Mouse (Mus musculus): ENCODE data around the gene Optc.

Gene Optc

GRCm38 (mm10) chr1:133871241-133871640 is 36.6 kb downstream of the Optc start:
- POLR2A ChIA-PET, result no interaction called here
- CTCF ChIA-PET, result no interaction called here

- ChIA-PET CTCF (interaction anchor here in 2 of 4 experiments (0.6 to 0.7 kb wide), 3 partner anchors 92 to 488 kb away, joined by 3 to 6 read pairs (median 3); no protein-coding TSS in a partner anchor), POLR2A (interaction anchor here in 3 of 4 experiments (0.6 to 1.1 kb wide), 7 partner anchors 9 to 159 kb away, joined by 3 to 4 read pairs (median 3); no protein-coding TSS in a partner anchor)
These were observed 38.6 kb downstream of the Optc start for GRCm38 (mm10) chr1:133869221-133869620.

GRCm38 (mm10) chr1:133863257-133863997 is 44.4 kb downstream of the Optc start:
- POLR2A ChIA-PET, result interaction anchor here in 3 of 4 experiments (0.6 to 2.3 kb wide), 14 partner anchors 8 to 215 kb away, joined by 3 to 6 read pairs (median 4); partner anchors contain the start of gene Btg2 (in 1 of the 3)
- CTCF ChIA-PET, result interaction anchor here in 3 of 4 experiments (0.6 to 1.6 kb wide), 3 partner anchors 33 to 259 kb away, joined by 3 to 7 read pairs (median 5); no protein-coding TSS in a partner anchor

GRCm38 (mm10) chr1:133861028-133861427 is 46.8 kb downstream of the Optc start:
- POLR2A ChIA-PET, result interaction anchor here in 2 of 4 experiments (0.6 to 11.1 kb wide), 8 partner anchors 8 to 194 kb away, joined by 3 to 189 read pairs (median 3); no protein-coding TSS in a partner anchor
- CTCF ChIA-PET, result interaction anchor here in 1 of 4 experiments (0.5 to 1.4 kb wide), 3 partner anchors 35 to 1975 kb away, joined by 8 to 10 read pairs (median 8); no protein-coding TSS in a partner anchor

GRCm38 (mm10) chr1:133859821-133860711 is 47.7 kb downstream of the Optc start:
- CTCF ChIA-PET, result interaction anchor here in 2 of 4 experiments (0.6 to 1.1 kb wide), 5 partner anchors 27 to 659 kb away, joined by 3 to 8 read pairs (median 4); no protein-coding TSS in a partner anchor
- POLR2A ChIA-PET, result interaction anchor here (0.6 to 11.1 kb wide), 40 partner anchors 7 to 606 kb away, joined by 3 to 189 read pairs (median 3); partner anchors contain the start of genes Atp2b4 (in 1 of the 4) and Btg2 (in 1 of the 4)

- ChIA-PET POLR2A (interaction anchor here (0.5 to 11.1 kb wide), 36 partner anchors 8 to 605 kb away, joined by 3 to 189 read pairs (median 3); partner anchors contain the start of genes Atp2b4 (in 1 of the 4) and Btg2 (in 1 of the 4)), CTCF (interaction anchor here in 1 of 4 experiments (0.6 to 1.1 kb wide), 2 partner anchors 37 to 165 kb away, joined by 3 to 4 read pairs; no protein-coding TSS in a partner anchor)
These were observed 48.5 kb downstream of the Optc start for GRCm38 (mm10) chr1:133859257-133859656.

- ChIA-PET CTCF (interaction anchor here (0.5 to 1.3 kb wide), 4 partner anchors 122 to 480 kb away, joined by 3 to 6 read pairs (median 3); no protein-coding TSS in a partner anchor), POLR2A (interaction anchor here (0.5 to 11.1 kb wide), 35 partner anchors 12 to 760 kb away, joined by 3 to 189 read pairs (median 4); partner anchors contain the start of genes Zbed6 (in 2 of the 4), Atp2b4 (in 1 of the 4), Btg2 (in 1 of the 4) and Etnk2 (in 1 of the 4))
These were observed 50.0 kb downstream of the Optc start for GRCm38 (mm10) chr1:133857781-133858180.

GRCm38 (mm10) chr1:133857171-133857570 is 50.6 kb downstream of the Optc start:
- ChIA-PET CTCF (interaction anchor here in 3 of 4 experiments (0.6 to 1.3 kb wide), 3 partner anchors 43 to 171 kb away, joined by 3 read pairs; no protein-coding TSS in a partner anchor), POLR2A (interaction anchor here in 3 of 4 experiments (0.7 to 11.1 kb wide), 31 partner anchors 12 to 760 kb away, joined by 3 to 189 read pairs (median 5); partner anchors contain the start of genes Atp2b4 (in 1 of the 3), Etnk2 (in 1 of the 3) and Zbed6 (in 1 of the 3))

- POLR2A ChIA-PET, result interaction anchor here in 3 of 4 experiments (0.6 to 11.1 kb wide), 31 partner anchors 11 to 800 kb away, joined by 3 to 189 read pairs (median 5); partner anchors contain the start of genes Atp2b4 (in 1 of the 3) and Etnk2 (in 1 of the 3)
- CTCF ChIA-PET, result interaction anchor here (0.5 to 1.3 kb wide), 5 partner anchors 41 to 188 kb away, joined by 3 to 4 read pairs (median 4); no protein-coding TSS in a partner anchor
These were observed 51.1 kb downstream of the Optc start for GRCm38 (mm10) chr1:133856655-133857054.

GRCm38 (mm10) chr1:133856133-133856541 is 51.7 kb downstream of the Optc start:
- CTCF ChIA-PET, result interaction anchor here in 2 of 4 experiments (0.5 to 3.0 kb wide), 4 partner anchors 40 to 181 kb away, joined by 3 to 14 read pairs (median 4); no protein-coding TSS in a partner anchor
- POLR2A ChIA-PET, result interaction anchor here in 3 of 4 experiments (0.6 to 11.1 kb wide), 30 partner anchors 10 to 800 kb away, joined by 3 to 189 read pairs (median 6); partner anchors contain the start of gene Atp2b4 (in 2 of the 3)

GRCm38 (mm10) chr1:133855274-133856017 is 52.4 kb downstream of the Optc start:
- ChIA-PET CTCF (interaction anchor here (0.6 to 3.0 kb wide), 10 partner anchors 40 to 1563 kb away, joined by 3 to 14 read pairs (median 3); no protein-coding TSS in a partner anchor), POLR2A (interaction anchor here (0.7 to 11.1 kb wide), 67 partner anchors 8 to 1438 kb away, joined by 3 to 189 read pairs (median 4); partner anchors contain the start of genes Atp2b4 (in 2 of the 4), Btg2 (in 2 of the 4), Cyb5r1 (in 1 of the 4) and Dstyk (in 1 of the 4))

GRCm38 (mm10) chr1:133854421-133855273 is 53.2 kb downstream of the Optc start:
- ChIA-PET CTCF (interaction anchor here (0.5 to 3.0 kb wide), 16 partner anchors 41 to 1562 kb away, joined by 3 to 14 read pairs (median 4); no protein-coding TSS in a partner anchor), POLR2A (interaction anchor here (0.6 to 11.1 kb wide), 70 partner anchors 8 to 1437 kb away, joined by 3 to 189 read pairs (median 4); partner anchors contain the start of genes Atp2b4 (in 2 of the 4), Btg2 (in 2 of the 4), Cyb5r1 (in 1 of the 4) and Dstyk (in 1 of the 4))

Data from embryonic stem cell, embryonic (primary cell).